In the genomic region with DNA sequence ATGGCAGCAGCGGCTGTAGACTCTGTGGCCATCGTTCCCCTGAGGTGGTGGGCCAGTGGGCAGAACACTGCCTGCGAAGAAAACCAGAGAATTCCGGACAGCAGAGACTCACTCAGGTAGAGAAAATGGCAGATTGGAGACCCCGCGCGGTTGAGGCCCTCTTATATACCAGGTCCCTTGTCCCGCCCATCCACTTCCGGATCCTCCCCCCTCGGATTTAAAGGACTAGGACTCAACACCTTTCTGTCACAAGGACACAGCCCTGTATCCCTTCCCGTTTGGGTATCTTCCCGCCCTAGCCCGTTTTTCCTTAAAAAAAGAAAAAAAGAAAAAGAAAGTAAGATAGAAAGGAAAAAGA, we compare ENCODE assay signal across 8 mouse cellular contexts. TPM values are rescaled to one million over a fixed set of nuclear protein-coding genes. Genes with fewer than 3 reads are reported as not detected.
DNase-seq lines count a peak whose midpoint lies in the region; ATAC-seq and TF ChIP-seq lines count a peak whose summit lies in the region.

No protein-coding gene starts in this region.

- H3K27me3 ChIP-seq in G1E (ENCODE audit: insufficient read depth, low read length), result no peaks in the 10 kb centered on the region
- no peaks in the 10 kb centered on the region for H3K27me3 ChIP-seq in forebrain, embryonic 15.5 days
- H3K27me3 ChIP-seq in liver, embryonic 16.5 days (ENCODE audit: control insufficient read depth, insufficient read depth, low read depth, low read length), result no peaks in the 10 kb centered on the region
- H3K27me3 ChIP-seq in neural tube, embryonic 12.5 days (replicated peaks), result no peaks in the 10 kb centered on the region

- H3K9me3 ChIP-seq in G1E (replicated peaks), result no peaks in the 10 kb centered on the region
- no peaks in the 10 kb centered on the region for H3K9me3 ChIP-seq in forebrain, embryonic 15.5 days
- no peaks in the 10 kb centered on the region for H3K9me3 ChIP-seq in liver, embryonic 16.5 days (replicated peaks; ENCODE audit: control insufficient read depth, low read length)
- H3K9me3 ChIP-seq in neural tube, embryonic 12.5 days, result no peaks in the 10 kb centered on the region

- peak overlapping the region; percentile 99 for H3K4me3 ChIP-seq in G1E (ENCODE audit: low read depth, low read length)
- peak overlapping the region; percentile 97 for H3K4me3 ChIP-seq in forebrain, embryonic 15.5 days
- H3K4me3 ChIP-seq in liver, embryonic 16.5 days (ENCODE audit: low read depth, low read length), result peak overlapping the region; percentile 98
- H3K4me3 ChIP-seq in neural tube, embryonic 12.5 days, result peak overlapping the region; percentile 92

- peaks cover 23% of the 10 kb centered on the region for H3K36me3 ChIP-seq in G1E (replicated peaks)
- H3K36me3 ChIP-seq in forebrain, embryonic 15.5 days, result peaks cover 3% of the 10 kb centered on the region
- H3K36me3 ChIP-seq in liver, embryonic 16.5 days (ENCODE audit: control insufficient read depth, insufficient read depth), result peaks cover 3% of the 10 kb centered on the region
- peaks cover 3% of the 10 kb centered on the region; the same call in 1 of the 2 replicates for H3K36me3 ChIP-seq in neural tube, embryonic 12.5 days

- 1% methylated on average over 13 of the region's 13 CpGs for WGBS in forebrain, embryonic 15.5 days
- under 1% methylated on average over 13 of the region's 13 CpGs for WGBS in large intestine, adult 2 months
- WGBS in liver, embryonic 16.5 days (ENCODE audit: insufficient replicate concordance), result 0% methylated on average over 13 of the region's 13 CpGs
- under 1% methylated on average over 13 of the region's 13 CpGs for WGBS in neural tube, embryonic 12.5 days

- peak; percentile 80 for DNase-seq in G1E (ENCODE audit: low spot score)
- peak; percentile 88 for DNase-seq in cerebellum, adult 11-12 months
- DNase-seq in heart, postnatal 14 days, result peak; percentile 89 to 93
- DNase-seq in large intestine, adult 2 months (ENCODE audit: low read depth, low spot score), result peak; percentile 88
- DNase-seq in testis, postnatal 10 days (ENCODE audit: low spot score), result peak; percentile 92

- H3K9ac ChIP-seq in forebrain, embryonic 15.5 days (replicated peaks), result peak overlapping the region; percentile 86
- H3K9ac ChIP-seq in liver, embryonic 16.5 days (ENCODE audit: low read depth, low read length), result peak overlapping the region; percentile 91
- peak overlapping the region; percentile 76 for H3K9ac ChIP-seq in neural tube, embryonic 12.5 days

- intact Hi-C loops in heart, postnatal 14 days (cut with DNase I), result no loop called here

- H3K4me1 ChIP-seq in G1E (ENCODE audit: insufficient read depth, low read depth, low read length), result peaks cover 26% of the 10 kb centered on the region
- peaks cover 25% of the 10 kb centered on the region for H3K4me1 ChIP-seq in forebrain, embryonic 15.5 days
- H3K4me1 ChIP-seq in liver, embryonic 16.5 days (ENCODE audit: control insufficient read depth, low read depth, low read length), result peaks cover 22% of the 10 kb centered on the region
- peaks cover 19% of the 10 kb centered on the region for H3K4me1 ChIP-seq in neural tube, embryonic 12.5 days

- ATAC-seq in G1E (ENCODE audit: extremely low read depth, insufficient number of reproducible peaks, low FRiP score, poor library complexity, severe bottlenecking), result peak; percentile 67
- ATAC-seq in forebrain, embryonic 15.5 days (replicated peaks), result peak; percentile 93
- ATAC-seq in liver, embryonic 16.5 days (ENCODE audit: low read depth), result peak; percentile 86
- peak; percentile 96 for ATAC-seq in neural tube, embryonic 12.5 days (ENCODE audit: low FRiP score, low read depth)

- TF ChIP-seq CTCF in G1E (IDR thresholded peaks at IDR 0.05; ENCODE audit: low read depth, low read length), result no peak

- H3K27ac ChIP-seq in forebrain, embryonic 15.5 days (replicated peaks), result peak overlapping the region; percentile 96
- peak overlapping the region; percentile 95 for H3K27ac ChIP-seq in liver, embryonic 16.5 days (ENCODE audit: low read length)
- H3K27ac ChIP-seq in neural tube, embryonic 12.5 days, result peak overlapping the region; percentile 69

- peak overlapping the region; percentile 49 for H3K4me2 ChIP-seq in forebrain, embryonic 15.5 days (replicated peaks)
- peak overlapping the region; percentile 98 for H3K4me2 ChIP-seq in liver, embryonic 16.5 days (ENCODE audit: low read depth, low read length)
- peak overlapping the region; percentile 72 for H3K4me2 ChIP-seq in neural tube, embryonic 12.5 days (replicated peaks)

RNA-seq across cellular contexts. Expression of a gene that starts 0.4 kb away (rescaled TPM):
- total RNA-seq in G1E (2014; fragmentation: Nextera tagmentation) (134 and 149 TPM in 2 replicates), G1E (2017) (315 and 326 TPM in 2 replicates)
- 11.9 and 25.8 TPM in 2 replicates for polyA plus RNA-seq in G1E (2012)
- 131 and 133 TPM in 2 replicates for polyA plus RNA-seq in forebrain, embryonic 15.5 days (2015; fragmentation: Nextera tagmentation; extraction: Ambion mirVana)
- total RNA-seq in heart, postnatal 14 days (2021), result 10 to 100 TPM; 30.3 to 34.8 TPM
- 5.4 and 6.0 TPM in 2 replicates for polyA plus RNA-seq in large intestine, adult 2 months (2012; rRNA removed)
- 38.4 and 45.2 TPM in 2 replicates for polyA plus RNA-seq in liver, embryonic 16.5 days (2015; fragmentation: Nextera tagmentation; extraction: Ambion mirVana)
- polyA plus RNA-seq in neural tube, embryonic 12.5 days (2016; fragmentation: Nextera tagmentation; extraction: Ambion mirVana), result 172 and 173 TPM in 2 replicates

RNA-seq across cellular contexts. Expression of a gene that starts 24.1 kb away (rescaled TPM):
- total RNA-seq in G1E (2014; fragmentation: Nextera tagmentation) (361 and 367 TPM in 2 replicates), G1E (2017) (830 and 919 TPM in 2 replicates)
- 138 and 154 TPM in 2 replicates for polyA plus RNA-seq in G1E (2012)
- 775 and 779 TPM in 2 replicates for polyA plus RNA-seq in forebrain, embryonic 15.5 days (2015; fragmentation: Nextera tagmentation; extraction: Ambion mirVana)
- total RNA-seq in heart, postnatal 14 days (2021), result 100 to 1,000 TPM; 315 to 333 TPM
- polyA plus RNA-seq in large intestine, adult 2 months (2012; rRNA removed), result 937 and 1,000 TPM in 2 replicates
- 294 and 297 TPM in 2 replicates for polyA plus RNA-seq in liver, embryonic 16.5 days (2015; fragmentation: Nextera tagmentation; extraction: Ambion mirVana)
- polyA plus RNA-seq in neural tube, embryonic 12.5 days (2016; fragmentation: Nextera tagmentation; extraction: Ambion mirVana), result 583 and 599 TPM in 2 replicates

RNA-seq across cellular contexts. Expression of a gene that starts 30.9 kb away (rescaled TPM):
- total RNA-seq in G1E (2014; fragmentation: Nextera tagmentation), result 5.8 and 6.2 TPM in 2 replicates
- 5.0 and 5.9 TPM in 2 replicates for total RNA-seq in G1E (2017)
- polyA plus RNA-seq in G1E (2012), result 0.37 and 0.83 TPM in 2 replicates
- 3.8 and 4.6 TPM in 2 replicates for polyA plus RNA-seq in forebrain, embryonic 15.5 days (2015; fragmentation: Nextera tagmentation; extraction: Ambion mirVana)
- total RNA-seq in heart, postnatal 14 days (2021), result 1 to 10 TPM; 3.0 to 4.3 TPM
- 6.1 and 8.2 TPM in 2 replicates for polyA plus RNA-seq in large intestine, adult 2 months (2012; rRNA removed)
- 2.2 and 2.4 TPM in 2 replicates for polyA plus RNA-seq in liver, embryonic 16.5 days (2015; fragmentation: Nextera tagmentation; extraction: Ambion mirVana)
- polyA plus RNA-seq in neural tube, embryonic 12.5 days (2016; fragmentation: Nextera tagmentation; extraction: Ambion mirVana), result 3.5 and 3.8 TPM in 2 replicates

RNA-seq across cellular contexts. Expression of a gene that starts 58.0 kb away (rescaled TPM):
- 113 and 129 TPM in 2 replicates for total RNA-seq in G1E (2014; fragmentation: Nextera tagmentation)
- total RNA-seq in G1E (2017), result 298 and 303 TPM in 2 replicates
- polyA plus RNA-seq in G1E (2012), result 14.8 and 16.1 TPM in 2 replicates
- 481 and 490 TPM in 2 replicates for polyA plus RNA-seq in forebrain, embryonic 15.5 days (2015; fragmentation: Nextera tagmentation; extraction: Ambion mirVana)
- total RNA-seq in heart, postnatal 14 days (2021), result 100 to 1,000 TPM; 392 to 403 TPM
- polyA plus RNA-seq in large intestine, adult 2 months (2012; rRNA removed), result 346 and 395 TPM in 2 replicates
- polyA plus RNA-seq in liver, embryonic 16.5 days (2015; fragmentation: Nextera tagmentation; extraction: Ambion mirVana), result 964 and 975 TPM in 2 replicates
- 660 and 722 TPM in 2 replicates for polyA plus RNA-seq in neural tube, embryonic 12.5 days (2016; fragmentation: Nextera tagmentation; extraction: Ambion mirVana)

Comparison
In these comparisons a context has a peak if more than half of its experiments do, and no peak if none do; other contexts are left out.
1. Peak in every context shown above with its lines: DNase-seq, ATAC-seq, H3K4me3 ChIP-seq and H3K27ac ChIP-seq.